Mouse (Mus musculus): ENCODE data around the gene Mrpl14. TPM values are rescaled to one million over a fixed set of nuclear protein-coding genes. Genes with fewer than 3 reads are reported as not detected.

Mrpl14 gene
- polyA plus RNA-seq, 1 experiment from 2014 or later = 108 TPM

DNA sequence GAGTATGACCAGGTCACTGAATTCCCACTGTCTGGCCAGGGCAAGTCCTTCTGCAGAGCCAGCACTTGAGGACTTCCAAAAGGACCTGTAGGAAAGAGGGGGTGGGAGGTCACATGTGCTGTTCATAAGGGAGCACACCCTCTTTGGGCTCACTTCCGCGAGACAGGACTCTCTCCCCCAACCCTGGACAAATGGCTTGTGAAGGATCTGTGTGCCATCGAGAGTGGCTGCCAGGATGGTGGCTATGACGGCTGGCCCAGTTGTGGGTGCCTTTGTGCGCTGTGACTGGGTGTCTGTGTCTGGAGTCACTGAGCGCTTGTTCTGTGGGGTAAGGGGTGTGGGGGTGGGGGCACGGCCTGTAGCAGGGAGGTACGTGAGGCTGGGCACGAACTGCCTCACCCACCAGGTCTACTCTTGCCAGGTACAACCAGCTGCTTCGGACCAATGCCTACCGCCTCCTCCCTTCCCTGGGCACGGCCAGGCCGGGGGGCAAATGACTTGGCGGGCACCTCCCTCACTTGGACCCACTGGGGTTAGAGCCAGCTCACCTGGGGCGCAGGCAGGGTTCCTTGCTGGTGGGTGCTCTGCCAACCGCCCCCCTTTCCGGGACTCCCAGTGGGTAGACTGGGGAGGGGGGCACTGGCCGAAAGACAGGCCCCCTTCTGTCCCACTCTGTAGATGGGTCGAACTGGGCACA is 47.1 kb downstream of the Mrpl14 start:
- ChIA-PET POLR2A (no interaction called here), CTCF (interaction anchor here (1.4 kb wide), 1 partner anchor 399 kb away, joined by 4 read pairs; no protein-coding TSS in a partner anchor)
- peaks cover 6% of the 10 kb centered on the region for H3K27me3 ChIP-seq
- ATAC-seq (no peak), DNase-seq (ENCODE audit: low read depth, low spot score) (no peak)
- in situ Hi-C loops (cut with MboI; ENCODE audit: low pct_unique_long_range_greater_than_20kb) = loop anchor here (5.0 kb wide), 1 partner anchor 299 kb away; the partner anchor contains the start of gene Vegfa
- no peak for TF ChIP-seq CTCF (IDR thresholded peaks at IDR 0.05)

DNA sequence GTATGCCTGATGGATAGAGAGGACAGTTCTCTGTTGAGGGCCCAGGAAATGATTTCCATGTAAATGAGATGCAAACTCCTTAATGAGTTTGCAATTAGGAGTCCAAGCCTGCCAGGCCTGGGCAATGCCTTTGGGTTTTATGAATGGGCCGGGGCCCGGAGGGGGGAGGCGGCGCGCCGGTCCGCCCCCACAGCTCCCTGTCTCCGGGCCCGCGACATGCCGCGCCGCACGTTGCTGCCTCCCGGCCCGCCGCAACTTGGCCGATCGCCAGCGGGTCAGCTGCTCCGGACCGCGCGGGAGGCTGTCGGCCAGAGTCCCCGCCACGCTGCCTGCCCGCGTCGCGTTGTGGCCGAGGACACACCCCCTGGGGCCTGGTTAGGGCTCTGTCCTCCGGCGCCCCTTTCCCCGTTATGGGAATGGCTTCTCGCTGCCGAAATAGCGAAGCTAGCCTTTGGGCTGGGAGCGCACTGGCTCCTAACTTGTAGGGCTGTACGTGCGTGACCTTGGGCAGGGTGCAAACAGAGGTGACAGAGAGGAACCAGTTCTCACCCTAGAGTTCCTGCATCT is 47.7 kb downstream of the Mrpl14 start, which contains the start of gene 1600014C23Rik:
Gene 1600014C23Rik, minus strand, starts transcription at position 110 of the 567 bp plus-strand sequence.
- peaks cover 6% of the 10 kb centered on the region for H3K27me3 ChIP-seq
- no peak for TF ChIP-seq CTCF (IDR thresholded peaks at IDR 0.05)
- ATAC-seq (no peak), DNase-seq (ENCODE audit: low read depth, low spot score) (no peak)
- ChIA-PET POLR2A (interaction anchor here (2.3 kb wide), 1 partner anchor 298 kb away, joined by 18 read pairs; the partner anchor contains the start of gene Vegfa), CTCF (interaction anchor here (1.4 to 3.1 kb wide), 3 partner anchors 9 to 308 kb away, joined by 5 to 40 read pairs (median 6); partner anchors contain the start of gene Vegfa)
- in situ Hi-C loops (cut with MboI; ENCODE audit: low pct_unique_long_range_greater_than_20kb) = loop anchor here (5.0 kb wide), 1 partner anchor 298 kb away; the partner anchor contains the start of gene Vegfa

DNA sequence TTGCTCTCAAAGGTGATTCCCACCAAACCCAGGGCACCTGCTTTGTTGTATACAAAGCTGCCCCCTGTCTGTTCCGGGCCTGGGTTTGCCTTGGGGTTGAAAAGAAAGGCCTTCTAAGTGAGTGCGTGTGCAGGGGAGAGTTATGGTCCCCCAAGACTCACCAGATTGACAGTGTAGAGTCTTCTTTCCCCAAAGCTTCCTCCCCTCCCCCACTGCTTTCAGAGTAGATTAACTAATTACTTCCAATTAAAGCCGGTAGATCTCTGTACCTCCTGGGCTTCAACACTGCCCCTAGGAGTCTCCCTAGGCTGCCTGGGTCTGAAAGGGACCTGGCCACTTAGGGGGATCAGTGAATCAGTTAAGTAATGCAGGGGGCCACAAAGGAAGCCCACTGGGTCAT is 48.2 kb downstream of the Mrpl14 start:
- no peak for TF ChIP-seq CTCF (IDR thresholded peaks at IDR 0.05)
- CTCF ChIA-PET = interaction anchor here (1.0 to 3.1 kb wide), 5 partner anchors 10 to 313 kb away, joined by 4 to 40 read pairs (median 5); partner anchors contain the start of gene Vegfa
- no peak for ATAC-seq
- in situ Hi-C loops (cut with MboI; ENCODE audit: low pct_unique_long_range_greater_than_20kb) = loop anchor here (5.0 kb wide), 1 partner anchor 298 kb away; the partner anchor contains the start of gene Vegfa
- H3K27me3 ChIP-seq = peaks cover 6% of the 10 kb centered on the region
- no peak for DNase-seq (ENCODE audit: low read depth, low spot score)
- POLR2A ChIA-PET = interaction anchor here (2.3 kb wide), 1 partner anchor 298 kb away, joined by 18 read pairs; the partner anchor contains the start of gene Vegfa

DNA sequence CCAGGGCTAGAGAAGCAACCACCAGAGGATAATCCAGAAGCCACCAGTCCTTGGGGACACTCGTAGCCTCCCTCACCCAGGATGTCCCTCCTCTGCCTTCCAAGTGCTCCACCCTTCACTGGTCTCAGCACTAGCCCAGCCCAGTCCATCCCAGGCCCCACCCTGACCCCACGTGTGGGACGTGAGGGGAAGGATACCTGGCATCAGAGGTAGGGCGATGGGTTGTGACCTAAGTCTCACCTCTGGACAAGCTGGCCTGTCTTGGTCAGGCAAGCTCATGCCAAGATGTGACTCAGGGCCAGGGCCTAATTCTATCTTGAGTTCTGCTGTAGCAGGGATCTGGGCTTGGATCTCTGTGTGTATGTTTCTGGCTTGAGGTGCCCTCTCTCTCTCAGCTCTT is 48.8 kb downstream of the Mrpl14 start:
- TF ChIP-seq CTCF (IDR thresholded peaks at IDR 0.05) = no peak
- CTCF ChIA-PET = interaction anchor here (0.6 to 3.1 kb wide), 25 partner anchors 10 to 485 kb away, joined by 3 to 40 read pairs (median 4); partner anchors contain the start of gene Vegfa
- in situ Hi-C loops (cut with MboI; ENCODE audit: low pct_unique_long_range_greater_than_20kb) = loop anchor here (5.0 kb wide), 3 partner anchors 67 to 297 kb away; partner anchors contain the start of gene Vegfa
- ATAC-seq = no peak
- H3K27me3 ChIP-seq = peaks cover 6% of the 10 kb centered on the region
- DNase-seq (ENCODE audit: low read depth, low spot score) = no peak
- POLR2A ChIA-PET = interaction anchor here (1.4 to 2.3 kb wide), 2 partner anchors 297 to 304 kb away, joined by 5 to 18 read pairs; partner anchors contain the start of gene Vegfa

DNA sequence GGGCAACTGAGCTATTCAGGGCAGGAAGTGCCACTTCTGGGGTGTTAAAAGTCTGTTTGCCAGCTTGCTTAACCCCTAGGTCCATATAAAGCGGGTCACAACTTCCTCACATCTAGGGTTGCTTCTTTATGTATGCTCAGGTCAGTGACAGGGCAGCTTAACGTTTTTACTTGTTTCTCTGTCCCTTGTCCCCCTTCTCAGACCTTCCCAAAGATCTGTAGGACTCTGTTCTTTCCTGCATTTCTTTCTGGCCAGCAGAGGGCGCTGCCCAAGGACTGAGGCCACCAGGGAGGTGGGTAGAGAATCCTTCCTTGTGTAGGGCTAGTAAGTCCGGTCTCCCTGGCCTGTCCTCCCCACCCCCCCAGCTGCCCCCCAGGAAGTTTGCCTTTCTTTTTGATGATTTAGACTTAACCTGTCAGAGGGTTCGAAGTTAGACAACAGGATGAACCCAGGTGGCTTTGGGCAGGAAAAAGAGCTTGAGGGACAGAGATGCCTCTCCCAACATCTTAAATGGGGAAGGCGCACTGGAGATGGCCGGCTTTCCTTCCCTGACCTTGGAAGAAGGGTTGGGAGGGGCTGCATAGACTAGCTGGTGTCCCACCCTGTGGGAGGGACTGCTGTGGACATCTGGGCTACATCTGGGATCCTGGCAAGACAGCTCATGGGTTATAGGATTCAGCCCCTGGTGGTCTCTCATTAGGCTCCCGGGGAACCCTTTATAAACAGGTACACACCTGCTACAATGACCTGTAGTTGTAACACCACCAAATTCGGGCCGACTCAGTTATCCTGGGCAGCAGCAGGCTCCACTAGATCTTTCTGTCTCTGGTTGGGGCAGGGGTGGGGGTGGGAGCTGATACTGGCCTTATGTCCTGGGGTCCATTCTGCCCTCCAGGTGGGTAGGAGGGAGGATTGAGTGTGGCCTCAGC is 49.5 kb downstream of the Mrpl14 start:
- ATAC-seq = no peak
- DNase-seq (ENCODE audit: low read depth, low spot score) = no peak
- in situ Hi-C loops (cut with MboI; ENCODE audit: low pct_unique_long_range_greater_than_20kb) = loop anchor here (5.0 kb wide), 2 partner anchors 67 to 147 kb away; no protein-coding TSS in a partner anchor
- peak; percentile 81 for TF ChIP-seq CTCF (IDR thresholded peaks at IDR 0.05)
- CTCF ChIA-PET = interaction anchor here (0.6 to 3.1 kb wide), 26 partner anchors 10 to 484 kb away, joined by 3 to 40 read pairs (median 4); partner anchors contain the start of gene Vegfa
- POLR2A ChIA-PET = interaction anchor here (0.6 to 2.3 kb wide), 4 partner anchors 71 to 381 kb away, joined by 3 to 18 read pairs (median 4); partner anchors contain the start of gene Vegfa
- peaks cover 6% of the 10 kb centered on the region for H3K27me3 ChIP-seq

DNA sequence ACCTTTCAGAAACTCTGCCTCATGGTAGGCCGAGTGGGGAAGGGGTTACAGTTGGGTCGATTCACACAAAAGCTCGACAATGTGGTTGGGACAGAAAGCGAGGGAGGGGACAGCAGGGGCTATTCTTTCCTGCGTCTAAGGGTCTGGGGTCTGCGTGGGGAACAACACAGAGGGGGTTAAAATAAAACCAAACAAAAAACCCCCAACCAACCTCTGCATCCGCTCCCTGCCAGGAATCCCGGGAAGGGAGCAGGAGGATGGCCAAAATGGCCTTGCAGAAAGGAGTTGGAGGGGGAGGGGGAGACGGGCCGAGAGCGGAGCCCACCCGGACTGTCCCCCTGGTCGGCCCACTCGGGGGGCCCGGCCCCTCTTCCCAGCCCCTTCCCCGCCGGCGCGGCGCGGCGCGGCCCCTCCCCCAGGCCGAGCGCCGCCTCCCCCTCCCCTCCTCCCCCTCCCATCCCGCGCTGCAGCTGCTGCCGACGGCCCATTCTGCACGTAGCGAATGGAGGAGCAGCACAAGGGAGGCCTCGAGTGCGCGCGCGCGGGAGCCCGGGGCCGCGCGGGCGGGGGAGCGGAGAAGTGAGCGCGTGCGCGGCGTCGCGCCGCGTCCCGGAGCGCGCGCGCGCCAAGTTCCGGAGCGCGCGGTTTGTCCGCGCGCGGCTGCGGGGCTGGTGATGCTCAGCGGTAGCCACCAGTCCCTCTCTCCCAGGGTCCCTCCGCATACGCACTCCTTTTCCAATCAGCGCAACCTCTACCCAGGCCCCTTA is 50.4 kb downstream of the Mrpl14 start:
- ChIA-PET POLR2A (interaction anchor here (0.6 to 2.3 kb wide), 3 partner anchors 70 to 380 kb away, joined by 3 to 18 read pairs (median 3); partner anchors contain the start of gene Vegfa), CTCF (interaction anchor here (1.2 to 3.1 kb wide), 9 partner anchors 12 to 302 kb away, joined by 3 to 40 read pairs (median 5); partner anchors contain the start of gene Vegfa)
- H3K27me3 ChIP-seq = peaks cover 6% of the 10 kb centered on the region
- ATAC-seq (no peak), DNase-seq (ENCODE audit: low read depth, low spot score) (no peak)
- in situ Hi-C loops (cut with MboI; ENCODE audit: low pct_unique_long_range_greater_than_20kb) = loop anchor here (5.0 kb wide), 2 partner anchors 66 to 146 kb away; no protein-coding TSS in a partner anchor
- TF ChIP-seq CTCF (IDR thresholded peaks at IDR 0.05) = no peak

DNA sequence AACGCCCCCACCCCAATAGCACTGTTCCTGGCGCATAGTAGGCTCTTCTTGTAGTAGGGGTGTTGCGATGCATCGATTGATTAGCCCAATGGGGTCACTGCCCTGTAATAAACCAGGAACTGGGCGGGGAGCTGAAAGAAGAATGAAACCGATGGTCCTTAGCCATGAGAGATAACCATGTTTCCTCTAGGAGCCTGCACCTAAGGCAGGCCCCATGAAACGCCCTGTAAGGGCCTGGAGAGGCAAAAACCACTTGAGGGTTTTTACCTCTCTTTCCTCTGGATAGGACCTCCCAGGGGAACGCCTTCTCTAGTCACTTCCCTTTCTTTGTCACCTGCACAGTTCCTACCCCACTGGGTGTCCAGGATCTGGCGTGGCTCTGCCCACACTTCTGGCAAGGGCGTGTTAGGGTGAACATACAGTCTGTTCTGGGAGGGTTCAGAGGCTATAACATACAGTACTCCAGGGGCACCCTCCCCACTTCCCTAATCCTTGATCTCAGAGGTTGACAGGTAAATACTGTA is 51.0 kb downstream of the Mrpl14 start:
- no peak for TF ChIP-seq CTCF (IDR thresholded peaks at IDR 0.05)
- DNase-seq (ENCODE audit: low read depth, low spot score) (no peak), ATAC-seq (no peak)
- ChIA-PET CTCF (interaction anchor here (1.4 to 1.6 kb wide), 2 partner anchors 13 to 298 kb away, joined by 3 to 5 read pairs; no protein-coding TSS in a partner anchor), POLR2A (no interaction called here)
- in situ Hi-C loops (cut with MboI; ENCODE audit: low pct_unique_long_range_greater_than_20kb) = loop anchor here (5.0 kb wide), 2 partner anchors 65 to 145 kb away; no protein-coding TSS in a partner anchor
- H3K27me3 ChIP-seq = peaks cover 6% of the 10 kb centered on the region

DNA sequence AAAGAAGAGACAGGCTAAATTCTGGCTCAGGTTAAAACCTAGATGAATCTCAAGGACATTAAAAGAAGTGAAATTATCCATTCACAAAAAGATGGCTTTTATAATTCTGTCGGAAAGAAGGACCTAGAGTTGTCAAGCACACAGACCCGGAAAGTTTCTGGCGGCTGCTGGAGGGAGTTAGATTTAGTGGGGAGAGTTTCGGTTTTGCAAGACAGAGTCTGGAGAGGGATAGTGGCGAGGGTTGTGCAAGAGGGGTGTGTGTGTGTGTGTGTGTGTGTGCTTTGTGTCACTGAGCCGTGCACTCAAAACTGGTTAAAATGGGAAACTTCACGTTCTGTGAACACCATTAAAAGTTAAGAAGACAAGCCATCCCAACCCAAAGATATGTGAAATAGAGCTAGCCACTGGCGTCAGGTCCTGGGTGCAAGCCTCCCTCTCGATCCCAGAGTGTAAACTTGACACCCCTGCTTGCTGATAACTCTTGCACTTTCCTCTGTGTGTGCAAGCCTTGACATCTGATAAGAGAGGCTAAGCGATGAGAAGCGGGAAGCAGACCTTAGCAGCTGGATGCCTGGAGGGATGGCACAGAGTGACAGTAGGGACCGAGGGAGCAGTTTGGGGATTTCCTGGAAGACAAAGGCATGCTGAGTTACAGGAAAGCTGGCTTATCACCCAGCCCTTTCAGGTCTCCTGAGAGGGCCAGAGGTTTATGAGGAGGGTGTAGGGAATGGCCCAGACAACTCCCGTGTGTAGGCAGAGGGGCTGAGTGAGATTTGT is 56.4 kb downstream of the Mrpl14 start:
- TF ChIP-seq CTCF (IDR thresholded peaks at IDR 0.05) = no peak
- ChIA-PET CTCF (interaction anchor here (1.4 kb wide), 2 partner anchors 18 to 21 kb away, joined by 3 to 5 read pairs; no protein-coding TSS in a partner anchor), POLR2A (no interaction called here)
- DNase-seq (ENCODE audit: low read depth, low spot score) = no peak
- H3K27me3 ChIP-seq = peaks cover under 1% of the 10 kb centered on the region
- in situ Hi-C loops (cut with MboI; ENCODE audit: low pct_unique_long_range_greater_than_20kb) = no loop called here
- no peak for ATAC-seq

Measured in Patski (cell line).